Mouse (Mus musculus): Measurements from ENCODE around the gene Pde4b. TPM values are rescaled to one million over a fixed set of nuclear protein-coding genes. Genes with fewer than 3 reads are reported as not detected.

Gene Pde4b
- polyA plus RNA-seq, 1 experiment = 3.9 TPM

DNA sequence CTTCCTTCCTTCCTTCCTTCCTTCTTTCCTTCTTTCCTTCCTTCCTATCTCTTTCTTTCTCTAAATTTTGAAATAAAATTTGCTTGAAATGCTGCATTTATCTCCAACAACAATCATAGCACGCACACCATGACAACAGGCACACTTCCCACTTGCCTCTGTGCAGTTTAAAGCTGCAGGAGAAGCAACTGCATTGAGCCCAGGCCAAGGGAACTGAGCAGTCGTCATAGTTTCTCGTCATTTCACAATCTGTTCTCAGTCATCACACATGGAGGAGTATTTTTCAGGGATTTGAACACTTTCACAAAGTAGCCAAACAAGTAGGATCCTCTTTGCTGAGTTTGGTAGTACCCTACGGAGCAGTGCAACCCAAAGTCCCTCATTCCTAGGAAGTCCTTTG lies 188.4 kb downstream of the Pde4b start:
- no peak for TF ChIP-seq CTCF (IDR thresholded peaks at IDR 0.05; ENCODE audit: control insufficient read depth, insufficient read depth, low read length)
- no peak for TF ChIP-seq POLR2A (IDR thresholded peaks at IDR 0.05; ENCODE audit: borderline replicate concordance, control insufficient read depth, low read depth, low read length)
- Histone ChIP-seq H3K4me1 (ENCODE audit: control insufficient read depth, insufficient read depth, low read length) (no peaks in the 10 kb centered on the region), H3K4me3 (replicated peaks; ENCODE audit: control insufficient read depth, low read depth, low read length) (no peak overlapping the region), H3K27ac (ENCODE audit: control insufficient read depth, insufficient read depth, low read depth, low read length, poor library complexity) (no peak overlapping the region)
- 68% methylated on average over 4 of the region's 4 CpGs for WGBS

- 53% methylated on average over 2 of the region's 2 CpGs for WGBS
- no peaks in the 10 kb centered on the region for H3K4me1 ChIP-seq (ENCODE audit: control insufficient read depth, insufficient read depth, low read length)
- H3K4me3 ChIP-seq (replicated peaks; ENCODE audit: control insufficient read depth, low read depth, low read length) = no peak overlapping the region
- TF ChIP-seq CTCF (IDR thresholded peaks at IDR 0.05; ENCODE audit: control insufficient read depth, insufficient read depth, low read length) (no peak), POLR2A (IDR thresholded peaks at IDR 0.05; ENCODE audit: borderline replicate concordance, control insufficient read depth, low read depth, low read length) (no peak)
- H3K27ac ChIP-seq (ENCODE audit: control insufficient read depth, insufficient read depth, low read depth, low read length, poor library complexity) = no peak overlapping the region
These were observed 191.6 kb downstream of the Pde4b start for GRCm38 (mm10) chr4:102278958-102279357.

- no peak for TF ChIP-seq CTCF (IDR thresholded peaks at IDR 0.05; ENCODE audit: control insufficient read depth, insufficient read depth, low read length)
- TF ChIP-seq POLR2A (IDR thresholded peaks at IDR 0.05; ENCODE audit: borderline replicate concordance, control insufficient read depth, low read depth, low read length) = no peak
- 68% methylated on average over 6 of the region's 6 CpGs for WGBS
- H3K4me1 ChIP-seq (ENCODE audit: control insufficient read depth, insufficient read depth, low read length) = no peaks in the 10 kb centered on the region
- no peak overlapping the region for H3K27ac ChIP-seq (ENCODE audit: control insufficient read depth, insufficient read depth, low read depth, low read length, poor library complexity)
- H3K4me3 ChIP-seq (replicated peaks; ENCODE audit: control insufficient read depth, low read depth, low read length) = no peak overlapping the region
These were observed 199.8 kb downstream of the Pde4b start for GRCm38 (mm10) chr4:102287172-102287571.

GRCm38 (mm10) chr4:102290052-102290734 lies 202.8 kb downstream of the Pde4b start:
- Histone ChIP-seq H3K27ac (ENCODE audit: control insufficient read depth, insufficient read depth, low read depth, low read length, poor library complexity) (no peak overlapping the region), H3K4me1 (ENCODE audit: control insufficient read depth, insufficient read depth, low read length) (no peaks in the 10 kb centered on the region), H3K4me3 (replicated peaks; ENCODE audit: control insufficient read depth, low read depth, low read length) (no peak overlapping the region)
- no peak for TF ChIP-seq POLR2A (IDR thresholded peaks at IDR 0.05; ENCODE audit: borderline replicate concordance, control insufficient read depth, low read depth, low read length)
- no peak for TF ChIP-seq CTCF (IDR thresholded peaks at IDR 0.05; ENCODE audit: control insufficient read depth, insufficient read depth, low read length)
- 17% methylated on average over 6 of the region's 6 CpGs for WGBS

- TF ChIP-seq POLR2A (IDR thresholded peaks at IDR 0.05; ENCODE audit: borderline replicate concordance, control insufficient read depth, low read depth, low read length) (no peak), CTCF (IDR thresholded peaks at IDR 0.05; ENCODE audit: control insufficient read depth, insufficient read depth, low read length) (no peak)
- H3K4me3 ChIP-seq (replicated peaks; ENCODE audit: control insufficient read depth, low read depth, low read length) = no peak overlapping the region
- H3K27ac ChIP-seq (ENCODE audit: control insufficient read depth, insufficient read depth, low read depth, low read length, poor library complexity) = no peak overlapping the region
- no peaks in the 10 kb centered on the region for H3K4me1 ChIP-seq (ENCODE audit: control insufficient read depth, insufficient read depth, low read length)
These were observed 210.2 kb downstream of the Pde4b start for GRCm38 (mm10) chr4:102297558-102297957.

DNA sequence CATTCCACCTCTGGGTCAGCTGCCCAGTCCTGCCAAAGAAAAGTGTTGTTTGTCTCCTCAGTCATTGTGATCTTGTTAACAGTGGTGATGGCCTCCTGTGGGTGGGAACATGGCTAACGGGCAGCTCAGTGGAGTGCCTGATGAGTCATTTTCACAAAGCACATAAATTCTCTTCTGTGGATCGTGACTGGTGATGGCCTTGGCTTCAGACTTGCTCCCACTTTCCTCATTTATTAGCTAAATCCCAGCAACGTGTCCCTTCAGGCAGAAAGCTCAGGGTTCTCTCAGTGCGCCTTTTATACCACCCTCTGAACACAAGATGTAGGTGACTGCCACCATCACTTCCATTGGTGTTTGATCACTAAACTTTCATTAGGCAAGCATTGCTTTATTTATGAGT lies 215.2 kb downstream of the Pde4b start:
- TF ChIP-seq POLR2A (IDR thresholded peaks at IDR 0.05; ENCODE audit: borderline replicate concordance, control insufficient read depth, low read depth, low read length) (no peak), CTCF (IDR thresholded peaks at IDR 0.05; ENCODE audit: control insufficient read depth, insufficient read depth, low read length) (no peak)
- no peak overlapping the region for H3K4me3 ChIP-seq (replicated peaks; ENCODE audit: control insufficient read depth, low read depth, low read length)
- H3K27ac ChIP-seq (ENCODE audit: control insufficient read depth, insufficient read depth, low read depth, low read length, poor library complexity) = no peak overlapping the region
- 81% methylated on average over 4 of the region's 4 CpGs for WGBS
- H3K4me1 ChIP-seq (ENCODE audit: control insufficient read depth, insufficient read depth, low read length) = no peaks in the 10 kb centered on the region

- no peak overlapping the region for H3K27ac ChIP-seq (ENCODE audit: control insufficient read depth, insufficient read depth, low read depth, low read length, poor library complexity)
- 25% methylated on average over 4 of the region's 4 CpGs for WGBS
These were observed 220.4 kb downstream of the Pde4b start for GRCm38 (mm10) chr4:102307661-102308297.

DNA sequence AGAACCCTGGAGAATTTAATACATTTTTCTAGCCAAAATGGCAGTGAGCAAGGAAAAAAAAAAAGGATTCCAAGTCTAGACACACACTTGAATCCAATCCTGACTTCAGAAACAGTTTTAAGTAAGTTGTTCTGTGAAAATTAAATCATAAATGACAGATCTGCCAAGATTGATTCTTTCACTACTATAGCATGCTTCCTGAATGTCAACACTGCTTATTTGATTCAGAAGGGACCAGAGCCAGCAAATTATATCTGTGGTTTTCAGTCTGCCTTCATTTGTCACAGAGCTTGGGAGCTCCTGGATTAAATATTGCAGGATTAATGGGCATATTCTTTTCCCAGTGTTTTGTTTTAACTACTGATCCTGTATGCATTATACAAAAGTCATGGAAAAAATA lies 223.3 kb downstream of the Pde4b start:
- H3K27ac ChIP-seq (ENCODE audit: control insufficient read depth, insufficient read depth, low read depth, low read length, poor library complexity) = no peak overlapping the region
- H3K4me3 ChIP-seq (replicated peaks; ENCODE audit: control insufficient read depth, low read depth, low read length) = no peak overlapping the region
- TF ChIP-seq CTCF (IDR thresholded peaks at IDR 0.05; ENCODE audit: control insufficient read depth, insufficient read depth, low read length) = no peak
- TF ChIP-seq POLR2A (IDR thresholded peaks at IDR 0.05; ENCODE audit: borderline replicate concordance, control insufficient read depth, low read depth, low read length) = no peak
- no peaks in the 10 kb centered on the region for H3K4me1 ChIP-seq (ENCODE audit: control insufficient read depth, insufficient read depth, low read length)

More at GRCm38 (mm10) chr4:102307661-102308297, 220.4 kb downstream of the Pde4b start:
- TF ChIP-seq POLR2A (IDR thresholded peaks at IDR 0.05; ENCODE audit: borderline replicate concordance, control insufficient read depth, low read depth, low read length) (no peak), CTCF (IDR thresholded peaks at IDR 0.05; ENCODE audit: control insufficient read depth, insufficient read depth, low read length) (no peak)
- H3K4me1 ChIP-seq (ENCODE audit: control insufficient read depth, insufficient read depth, low read length) = no peaks in the 10 kb centered on the region
- H3K4me3 ChIP-seq (replicated peaks; ENCODE audit: control insufficient read depth, low read depth, low read length) = no peak overlapping the region
